Mouse (Mus musculus): ENCODE data around the gene Cntn4.
"Not testable (repeated sequence)": the region's sequence is repeated elsewhere in the genome, so short reads cannot be mapped to it uniquely, and the experiment has no call there.

Gene Cntn4

GRCm38 (mm10) chr6:106302435-106302834 is 625.0 kb downstream of the Cntn4 start:
- in situ Hi-C loops (cut with MboI, MseI): loop anchor here in 1 of 2 experiments (10.0 kb wide), 1 partner anchor 958 kb away; no protein-coding TSS in a partner anchor

GRCm38 (mm10) chr6:106328987-106329386 is 651.5 kb downstream of the Cntn4 start:
- in situ Hi-C loops (cut with MboI, MseI): loop anchor here in 1 of 2 experiments (5.0 kb wide), 1 partner anchor 72 kb away; no protein-coding TSS in a partner anchor

GRCm38 (mm10) chr6:106329636-106330035 is 652.2 kb downstream of the Cntn4 start:
- in situ Hi-C loops (cut with MboI, MseI): loop anchor here in 1 of 2 experiments (5.0 kb wide), 1 partner anchor 72 kb away; no protein-coding TSS in a partner anchor

GRCm38 (mm10) chr6:106332466-106332865 is 655.0 kb downstream of the Cntn4 start:
- in situ Hi-C loops (cut with MboI, MseI): no loop called here

- in situ Hi-C loops (cut with MboI, MseI): no loop called here
These were observed 655.5 kb downstream of the Cntn4 start for GRCm38 (mm10) chr6:106332933-106333332.

GRCm38 (mm10) chr6:106335066-106335465 is 657.6 kb downstream of the Cntn4 start:
- in situ Hi-C loops (cut with MboI, MseI): no loop called here

GRCm38 (mm10) chr6:106336805-106337204 is 659.3 kb downstream of the Cntn4 start:
- in situ Hi-C loops (cut with MboI, MseI): no loop called here

- in situ Hi-C loops (cut with MboI, MseI): no loop called here
These were observed 660.4 kb downstream of the Cntn4 start for GRCm38 (mm10) chr6:106337829-106338228.

- in situ Hi-C loops (cut with MboI, MseI): no loop called here
These were observed 663.7 kb downstream of the Cntn4 start for GRCm38 (mm10) chr6:106341114-106341513.

GRCm38 (mm10) chr6:106350072-106350471 is 672.6 kb downstream of the Cntn4 start:
- in situ Hi-C loops (cut with MboI, MseI): no loop called here

- in situ Hi-C loops (cut with MboI, MseI): no loop called here
These were observed 673.9 kb downstream of the Cntn4 start for GRCm38 (mm10) chr6:106351389-106351788.

- in situ Hi-C loops (cut with MboI, MseI): not testable (repeated sequence)
These were observed 681.3 kb downstream of the Cntn4 start for GRCm38 (mm10) chr6:106358801-106359200.

GRCm38 (mm10) chr6:106381288-106382025 is 704.0 kb downstream of the Cntn4 start:
- in situ Hi-C loops (cut with MboI, MseI): no loop called here

GRCm38 (mm10) chr6:106387833-106388406 is 710.5 kb downstream of the Cntn4 start:
- in situ Hi-C loops (cut with MboI, MseI): no loop called here

GRCm38 (mm10) chr6:106408014-106408413 is 730.6 kb downstream of the Cntn4 start:
- in situ Hi-C loops (cut with MboI, MseI): no loop called here

- in situ Hi-C loops (cut with MboI, MseI): no loop called here
These were observed 731.2 kb downstream of the Cntn4 start for GRCm38 (mm10) chr6:106408634-106409033.

- in situ Hi-C loops (cut with MboI, MseI): no loop called here
These were observed 745.5 kb downstream of the Cntn4 start for GRCm38 (mm10) chr6:106422947-106423346.

- in situ Hi-C loops (cut with MboI, MseI): no loop called here
These were observed 746.0 kb downstream of the Cntn4 start for GRCm38 (mm10) chr6:106423471-106423870.

GRCm38 (mm10) chr6:106426615-106427014 is 749.2 kb downstream of the Cntn4 start:
- in situ Hi-C loops (cut with MboI, MseI): no loop called here

GRCm38 (mm10) chr6:106431466-106431865 is 754.0 kb downstream of the Cntn4 start:
- in situ Hi-C loops (cut with MboI, MseI): no loop called here

- in situ Hi-C loops (cut with MboI, MseI): no loop called here
These were observed 763.3 kb downstream of the Cntn4 start for GRCm38 (mm10) chr6:106440786-106441185.

- in situ Hi-C loops (cut with MboI, MseI): no loop called here
These were observed 763.8 kb downstream of the Cntn4 start for GRCm38 (mm10) chr6:106441246-106441645.

Data from T-helper 17 cell (primary cell).